Mouse (Mus musculus): Measurements from ENCODE around the gene Runx1.

DNA sequence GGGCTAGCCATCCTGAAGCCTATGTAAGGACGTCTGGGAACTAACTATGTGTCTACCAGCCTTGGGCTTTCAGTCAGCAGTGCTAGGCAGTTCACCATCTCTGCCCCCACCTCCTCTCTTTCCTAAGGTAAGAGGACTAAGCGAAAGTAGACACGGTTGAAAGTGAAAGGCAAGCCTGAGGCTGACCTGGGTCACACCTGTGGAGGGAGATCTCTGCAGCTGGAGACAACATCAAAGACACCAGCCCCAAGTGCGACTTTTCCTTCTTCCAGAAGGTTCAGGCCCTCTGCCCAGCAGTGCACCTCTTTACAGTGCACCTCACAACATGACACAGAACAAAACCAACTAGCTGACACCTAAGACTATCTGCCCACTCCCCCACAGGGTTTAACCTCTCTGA, 82.2 kb downstream of the Runx1 start:
- TF ChIP-seq TCF12 (IDR thresholded peaks at IDR 0.05; ENCODE audit: insufficient read depth, poor library complexity, severe bottlenecking) (no peak), MAX (IDR thresholded peaks at IDR 0.05; ENCODE audit: low read depth) (no peak), CEBPB (IDR thresholded peaks at IDR 0.05; ENCODE audit: insufficient read depth, poor library complexity, severe bottlenecking) (no peak), POLR2A (IDR thresholded peaks at IDR 0.05; ENCODE audit: insufficient read length, low read depth) (no peak), USF1 (IDR thresholded peaks at IDR 0.05; ENCODE audit: low read depth) (no peak), POLR2AphosphoS2 (IDR thresholded peaks at IDR 0.05; ENCODE audit: insufficient read length, low read depth) (no peak), E2F4 (IDR thresholded peaks at IDR 0.05; ENCODE audit: insufficient read depth) (no peak), MYOD1 (IDR thresholded peaks at IDR 0.05; ENCODE audit: control insufficient read depth in 1 of 3, insufficient read length in 2 of 3, low read depth in 2 of 3) (no peak)

Data from myocyte (in vitro differentiated cells).